Mouse (Mus musculus): ENCODE measurements around the gene Stk17b.

- no peak for TF ChIP-seq CTCF (IDR thresholded peaks at IDR 0.05; ENCODE audit: low read depth)
- TF ChIP-seq EP300 (optimal IDR thresholded peaks at IDR 0.05), result no peak
These were observed 2.1 kb downstream of the Stk17b start for GRCm38 (mm10) chr1:53782956-53783355.
